Mouse (Mus musculus): ENCODE results near the gene Slc25a21. TPM values are rescaled to one million over a fixed set of nuclear protein-coding genes. Genes with fewer than 3 reads are reported as not detected.

Gene Slc25a21
- polyA plus RNA-seq, 1 experiment from 2014 or later: 22.7 TPM

Other genes starting within 250 kb of the Slc25a21 start
- 34.4 and 37.1 TPM in 2 replicates for gene Prps1l3, start 32.9 kb upstream of the Slc25a21 start, polyA plus RNA-seq (2015; fragmentation: Nextera tagmentation; extraction: Ambion mirVana)
- gene Mipol1, start 33.0 kb upstream of the Slc25a21 start, polyA plus RNA-seq (2015; fragmentation: Nextera tagmentation; extraction: Ambion mirVana): 2.6 and 3.2 TPM in 2 replicates

Data from liver, embryonic 15.5 days (tissue).